Mouse (Mus musculus) adrenal gland, postnatal 14 days (tissue): ENCODE data around the gene Gm28047. TPM values are rescaled to one million over a fixed set of nuclear protein-coding genes. Genes with fewer than 3 reads are reported as not detected.

Experiments used
- DNase-seq: peaks from one replicate; pipeline ENCODE4 v3.0.0; 2021; ENCODE audit warnings: mixed read lengths
- total RNA-seq: library from RNA; stranded (reverse); gene quantifications from 2 replicates; pipeline ENCODE4 v1.2.3, GENCODE M21; 2021

Gene Gm28047
- total RNA-seq, 1 experiment from 2014 or later = not detected

DNA sequence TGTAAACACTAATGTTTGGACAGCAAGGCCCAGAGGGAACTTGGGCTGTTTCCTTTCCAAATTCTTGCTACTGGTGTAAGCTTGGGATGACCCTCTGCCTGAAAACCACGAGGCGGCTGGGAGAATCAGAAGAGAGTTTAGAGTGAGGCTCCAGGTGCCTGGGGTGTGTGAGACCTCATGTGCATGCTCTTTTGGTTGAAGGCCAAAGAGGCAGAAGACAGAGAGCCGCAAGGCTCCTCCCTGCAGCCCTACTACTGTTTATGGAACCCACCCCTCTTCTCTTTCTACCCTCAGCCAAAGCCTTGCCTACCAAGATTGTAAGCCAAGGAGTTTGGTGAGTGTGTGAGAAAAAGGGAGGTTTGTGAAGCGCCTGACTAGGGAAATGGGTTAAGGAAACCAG is 109.1 kb downstream of the Gm28047 start:
- no peak for DNase-seq

DNA sequence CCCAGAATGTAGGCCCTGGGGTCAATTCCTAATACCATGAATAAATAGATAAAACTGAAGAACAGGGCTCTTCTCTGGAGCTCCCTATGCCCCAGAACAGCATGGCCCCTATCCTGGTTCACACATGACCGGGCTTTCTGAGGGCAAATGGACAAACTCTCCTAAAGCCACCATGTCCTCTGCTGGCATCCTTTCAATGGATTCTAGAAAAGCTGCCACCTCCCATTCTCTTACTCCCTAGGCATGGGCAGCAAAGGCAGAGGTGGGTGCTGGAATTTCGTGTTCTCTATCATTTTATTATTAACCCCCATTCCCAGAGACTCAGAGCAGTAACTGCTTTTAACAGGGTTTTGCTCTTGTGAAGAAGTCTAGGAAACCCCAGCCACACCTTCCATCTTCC is 109.6 kb downstream of the Gm28047 start:
- DNase-seq = no peak

DNA sequence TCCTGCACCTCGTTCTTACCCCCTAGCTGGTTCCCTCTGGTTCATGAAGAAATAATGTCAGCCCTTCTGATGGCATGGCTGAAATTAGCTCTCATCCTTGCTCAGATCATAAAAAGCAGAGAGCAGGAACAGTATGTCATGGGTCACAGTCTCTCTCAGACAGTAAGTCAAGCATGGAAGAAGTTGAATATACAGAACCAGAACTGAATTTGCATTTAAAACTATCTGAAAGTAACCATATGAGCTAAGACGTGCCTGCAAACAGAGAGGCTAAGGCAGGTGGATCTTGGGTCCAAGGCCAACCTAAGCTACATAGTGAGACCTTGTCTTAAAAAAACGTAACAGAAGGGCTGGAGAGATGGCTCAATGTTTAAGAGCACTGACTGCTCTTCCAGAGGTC is 111.9 kb downstream of the Gm28047 start:
- no peak for DNase-seq

DNA sequence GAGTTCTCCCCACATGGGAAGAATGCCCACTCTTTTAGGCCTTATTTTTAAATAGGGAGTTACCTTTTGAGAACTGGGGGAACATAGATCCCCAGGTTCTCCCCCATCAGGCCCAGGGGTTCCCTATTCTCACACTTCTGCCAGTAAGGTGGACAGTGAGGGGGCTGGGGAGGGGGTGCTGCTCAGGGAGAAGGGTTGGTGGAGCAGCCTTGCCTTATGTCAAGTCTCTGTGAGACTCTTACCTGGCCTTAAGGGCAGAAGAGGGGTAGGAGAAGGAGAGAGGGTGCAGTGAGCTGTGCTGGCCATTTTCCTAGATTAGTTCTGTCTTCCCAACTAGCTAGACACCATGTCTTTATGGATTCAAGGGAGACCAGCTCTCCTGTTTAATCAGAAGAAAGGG is 112.4 kb downstream of the Gm28047 start:
- no peak for DNase-seq

DNA sequence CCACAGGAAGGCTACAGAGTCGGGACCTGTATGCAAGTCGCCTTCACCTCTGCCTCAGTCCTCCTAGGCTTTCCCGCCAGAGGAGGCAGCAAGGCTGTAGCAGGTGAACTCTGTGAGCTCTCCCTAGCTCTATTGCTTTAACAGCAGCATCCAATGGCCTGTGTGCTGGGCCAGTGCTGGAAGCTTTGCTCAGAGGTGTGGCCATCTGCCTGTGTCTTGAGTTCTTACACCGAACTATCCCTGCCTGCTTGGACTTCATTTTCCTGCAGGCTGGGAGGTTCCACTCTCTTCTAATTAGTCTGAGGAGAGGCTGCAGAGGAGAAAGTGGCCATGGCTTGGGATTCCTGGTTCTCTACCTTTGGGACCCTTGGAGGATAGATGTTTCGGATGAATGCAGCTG is 112.9 kb downstream of the Gm28047 start:
- DNase-seq = no peak

DNA sequence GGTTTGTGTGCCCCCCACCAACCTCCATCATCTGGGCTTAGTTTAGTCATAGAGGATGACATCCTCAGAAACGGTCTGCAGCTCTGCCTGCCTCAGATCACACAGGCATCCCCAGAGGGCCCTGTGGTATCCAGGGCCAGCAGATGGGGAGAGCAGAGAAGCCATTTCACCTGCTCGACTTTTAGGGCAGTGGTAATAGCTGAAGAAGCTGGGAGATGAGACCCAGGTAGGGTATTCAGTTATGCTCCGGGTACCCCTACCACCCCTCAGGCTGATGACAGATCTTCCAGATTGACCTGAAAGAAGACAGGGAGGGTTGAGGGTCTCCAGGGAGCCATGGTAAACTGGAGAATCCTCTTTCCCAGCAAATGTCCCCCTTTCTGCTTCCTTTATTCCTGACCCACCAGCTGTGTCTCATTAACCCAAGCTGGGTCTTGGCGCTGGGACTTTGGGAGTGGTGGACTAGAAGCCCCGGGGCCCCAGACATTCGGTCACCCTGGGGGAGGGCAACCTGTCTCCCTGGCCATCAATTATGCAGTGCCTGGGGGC is 113.5 kb downstream of the Gm28047 start:
- DNase-seq = no peak

DNA sequence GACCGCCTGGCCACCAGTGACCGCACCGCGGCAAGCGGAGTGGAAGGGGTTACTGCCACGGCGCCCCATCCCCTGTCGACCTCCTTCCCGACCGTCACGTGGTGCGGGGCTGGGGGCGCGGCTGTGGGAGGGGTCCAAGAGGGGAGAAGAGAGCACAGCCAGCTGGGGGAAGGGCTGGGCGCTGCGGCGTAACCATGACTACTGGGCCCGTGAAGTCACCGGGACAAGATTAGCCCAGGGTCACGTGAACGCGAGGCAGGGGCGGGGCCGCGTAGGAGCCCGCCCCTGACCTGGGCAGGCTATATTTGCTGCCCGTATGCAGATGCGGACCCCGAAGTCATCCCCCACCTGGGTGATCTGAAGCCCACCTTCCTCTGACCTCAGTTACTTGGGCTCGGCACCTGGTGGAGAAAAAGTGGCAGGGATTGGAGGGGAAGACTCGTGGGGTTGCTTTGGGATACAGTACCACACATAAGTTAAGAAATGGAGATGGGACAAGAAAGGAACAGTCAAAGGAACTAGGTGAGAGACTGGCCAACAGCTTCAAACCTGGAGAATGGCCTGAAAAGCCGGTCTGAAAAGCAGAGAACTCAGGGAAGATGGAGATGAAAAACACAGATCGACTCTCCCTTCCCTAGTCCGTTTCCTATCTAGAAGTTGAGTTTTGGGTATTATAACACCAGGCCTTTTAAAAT is 114.1 kb downstream of the Gm28047 start:
- DNase-seq = peak; percentile 94

DNA sequence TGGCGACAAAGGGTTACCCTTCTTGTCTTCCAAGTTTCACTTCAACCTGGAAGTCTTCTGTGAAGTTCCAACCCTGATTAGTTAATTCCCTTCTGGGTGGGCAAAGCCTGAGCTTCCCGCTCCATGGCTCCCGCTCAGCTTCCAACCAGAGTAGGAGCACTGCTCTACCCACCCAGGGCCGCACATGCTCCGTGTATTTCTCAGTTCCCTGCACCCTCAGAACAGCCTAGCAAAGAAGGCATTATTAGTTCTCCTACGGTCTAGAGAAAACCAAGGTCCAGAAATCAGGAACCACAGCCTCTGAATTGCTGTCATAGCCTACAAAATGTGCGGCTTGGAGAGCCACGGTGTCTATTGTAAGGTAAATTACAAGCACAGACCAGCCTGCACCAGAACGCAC is 114.8 kb downstream of the Gm28047 start:
- DNase-seq = peak; percentile 45

DNA sequence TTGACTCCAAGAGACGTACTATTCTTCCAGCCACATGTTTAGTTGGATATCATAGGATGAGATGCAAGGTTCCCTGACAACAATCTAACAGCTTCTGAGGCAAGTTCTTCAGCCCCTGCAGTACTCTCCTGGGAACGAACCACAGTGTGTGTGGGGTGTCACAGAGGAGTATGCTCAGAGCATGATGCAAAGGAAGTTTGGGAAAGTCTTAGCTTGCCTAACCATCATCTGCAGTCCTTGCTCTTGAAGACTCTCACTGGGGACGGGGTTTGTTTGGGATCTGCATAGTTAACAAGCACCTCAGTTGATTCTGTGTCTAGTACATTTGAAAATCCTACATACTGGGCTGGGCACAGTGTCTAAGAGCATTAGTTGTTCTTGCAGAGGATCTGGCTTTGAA is 116.5 kb downstream of the Gm28047 start:
- no peak for DNase-seq

DNA sequence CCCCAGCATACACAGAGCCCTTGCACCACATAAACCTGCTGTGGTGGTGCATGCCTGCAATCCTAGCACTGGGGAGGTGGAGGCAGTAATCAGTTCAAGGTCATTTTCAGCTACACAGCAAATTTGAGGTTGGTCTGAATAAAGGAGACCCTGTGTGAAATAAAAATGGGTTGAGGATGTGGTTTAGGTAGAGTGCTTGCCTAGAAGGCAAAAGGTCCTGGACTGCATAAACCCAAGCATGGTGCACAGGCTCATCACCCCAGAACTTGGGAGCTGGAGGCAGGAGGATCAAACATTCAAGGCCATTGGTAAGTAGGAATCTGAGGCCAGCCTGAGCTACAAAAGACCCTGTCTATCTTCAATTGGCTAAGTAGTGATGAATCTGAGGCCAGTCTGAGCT is 117.3 kb downstream of the Gm28047 start:
- DNase-seq = no peak

DNA sequence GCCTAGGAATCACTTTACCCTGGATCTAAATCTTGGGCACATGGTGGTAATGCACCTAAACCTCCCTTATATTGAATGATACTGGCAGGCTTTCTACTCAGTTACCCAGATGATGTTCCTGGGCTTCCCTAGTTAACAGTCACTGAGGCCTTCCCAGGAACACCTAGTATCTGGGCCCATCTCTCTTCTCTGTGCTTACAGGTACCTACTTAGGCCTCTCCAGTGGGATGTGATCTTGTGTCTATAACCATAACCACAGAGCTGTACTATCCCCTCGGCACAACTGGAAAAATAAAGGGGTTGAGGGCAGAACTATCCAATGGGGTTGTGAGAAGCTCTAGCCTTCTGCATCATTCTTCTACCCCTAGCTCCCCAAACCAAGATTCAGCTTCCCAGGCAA is 118.0 kb downstream of the Gm28047 start:
- DNase-seq = no peak

DNA sequence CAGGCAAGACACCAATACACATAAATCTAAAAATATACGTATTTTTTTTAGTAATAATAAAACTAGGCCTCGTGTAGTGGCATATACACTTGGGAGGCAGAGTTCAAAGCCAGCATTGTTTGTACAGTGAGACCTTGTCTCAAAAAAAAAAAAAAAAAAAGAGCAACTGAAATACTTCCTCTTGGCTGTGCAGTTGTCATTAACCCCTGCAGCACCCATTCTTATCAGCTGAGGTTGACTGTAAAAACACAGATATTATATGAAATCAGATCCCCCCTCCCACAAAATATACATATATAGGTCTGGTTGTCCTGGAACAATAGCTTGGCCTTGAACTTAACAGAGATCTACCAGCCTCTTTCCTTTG is 118.4 kb downstream of the Gm28047 start:
- DNase-seq = no peak

DNA sequence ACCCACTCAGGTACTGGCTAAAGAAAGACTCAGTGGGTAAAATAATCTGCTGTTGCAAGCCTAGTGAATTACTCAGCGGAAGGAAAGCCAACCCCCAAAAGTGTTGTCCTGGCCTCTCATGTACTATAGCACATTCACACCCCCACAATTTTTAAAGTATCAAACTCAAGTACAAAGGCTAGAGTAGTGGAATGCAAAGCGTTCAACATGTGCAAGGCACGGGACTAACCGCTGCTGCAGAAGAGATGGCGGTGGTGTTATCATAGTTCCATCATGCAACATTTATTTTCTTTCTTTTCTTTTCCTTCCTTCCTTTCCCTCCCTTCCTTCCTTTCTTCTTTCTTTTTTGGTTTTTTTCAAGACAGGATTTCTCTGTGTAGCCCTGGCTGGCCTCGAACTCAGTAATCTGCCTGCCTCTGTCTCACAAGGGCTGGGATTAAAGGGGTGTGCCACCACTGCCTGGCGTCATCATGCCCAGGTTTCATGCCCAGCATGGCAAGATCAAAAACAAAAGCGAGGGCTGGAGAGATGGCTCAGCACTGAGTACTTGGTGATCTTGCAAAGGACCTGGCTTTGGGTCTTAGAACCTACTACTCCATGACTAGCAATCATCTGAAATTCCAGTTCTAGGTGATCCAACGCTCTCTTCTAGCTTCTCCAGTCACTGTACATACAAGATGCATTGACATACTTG is 119.0 kb downstream of the Gm28047 start:
- DNase-seq = no peak

DNA sequence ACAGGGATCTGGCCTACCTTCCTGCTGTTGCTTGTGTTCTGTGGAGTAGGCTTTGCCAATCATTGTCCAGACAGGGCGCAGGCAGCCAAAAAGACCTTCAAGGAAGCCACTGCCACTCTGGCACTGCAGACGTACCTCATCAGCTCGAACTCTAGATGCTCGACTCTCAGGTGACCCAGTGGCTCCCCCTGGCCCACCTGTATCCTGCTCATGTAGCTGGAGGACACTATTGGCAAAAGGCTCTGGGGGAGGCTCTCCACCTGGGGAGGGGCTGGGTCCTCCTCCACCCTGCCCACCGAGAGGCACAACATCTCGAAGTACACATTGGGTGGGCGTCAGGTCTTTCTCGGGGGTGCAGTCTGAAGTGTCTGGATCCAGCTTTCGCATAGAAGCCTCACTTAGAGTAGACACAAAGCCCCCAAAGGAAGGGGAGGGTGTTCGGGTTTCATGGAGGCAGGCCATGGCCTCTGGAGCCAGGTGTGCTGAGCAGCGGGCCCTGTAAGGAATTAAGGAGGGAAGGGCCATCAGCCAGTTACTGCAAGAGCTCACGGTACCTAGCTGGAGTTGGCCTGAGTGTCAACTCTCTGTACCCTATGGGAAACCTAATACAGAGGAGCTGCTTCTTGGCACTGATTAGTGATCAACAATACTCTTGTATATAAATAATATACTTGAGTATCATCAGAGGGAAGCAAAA is 119.6 kb downstream of the Gm28047 start:
- DNase-seq = no peak

DNA sequence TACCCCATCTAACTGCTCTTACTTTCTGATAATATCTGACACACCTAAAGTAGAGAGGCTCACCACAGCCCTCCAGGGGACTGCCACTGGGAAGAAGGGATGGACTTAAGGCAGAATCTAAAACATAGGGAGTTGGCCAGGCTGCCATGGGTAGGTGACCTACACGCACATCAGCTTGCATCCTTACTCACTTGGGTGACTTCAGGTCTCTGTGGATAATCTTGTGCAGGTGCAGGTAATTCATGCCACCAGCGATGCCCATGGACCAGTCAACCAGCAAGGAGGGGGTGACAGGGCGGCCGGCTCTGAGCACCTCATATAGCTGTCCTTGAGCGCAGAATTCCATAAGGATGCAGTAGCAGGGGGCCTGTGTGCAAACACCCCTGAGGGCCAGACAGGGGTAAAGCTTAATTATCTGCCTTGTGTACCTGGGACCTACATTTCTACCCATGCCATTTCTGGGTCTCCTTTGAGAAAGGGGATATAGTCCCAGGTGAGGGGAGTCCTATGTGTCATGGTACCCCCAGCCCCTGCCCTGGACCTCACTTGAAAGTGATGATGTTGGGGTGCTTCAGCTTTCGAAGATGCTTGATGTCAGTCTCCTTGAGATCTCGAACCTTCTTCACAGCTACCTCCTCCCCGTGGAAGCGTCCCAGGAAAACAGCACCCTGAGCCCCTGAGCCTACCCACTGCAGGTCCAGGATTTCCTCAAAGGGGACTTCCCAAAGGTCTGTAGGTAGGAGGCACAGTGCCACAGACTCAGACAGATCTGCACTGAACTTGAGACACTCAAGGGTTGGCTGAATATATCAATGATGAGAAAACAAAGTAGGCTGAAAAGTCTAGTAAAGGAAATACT is 120.7 kb downstream of the Gm28047 start:
- DNase-seq = no peak

DNA sequence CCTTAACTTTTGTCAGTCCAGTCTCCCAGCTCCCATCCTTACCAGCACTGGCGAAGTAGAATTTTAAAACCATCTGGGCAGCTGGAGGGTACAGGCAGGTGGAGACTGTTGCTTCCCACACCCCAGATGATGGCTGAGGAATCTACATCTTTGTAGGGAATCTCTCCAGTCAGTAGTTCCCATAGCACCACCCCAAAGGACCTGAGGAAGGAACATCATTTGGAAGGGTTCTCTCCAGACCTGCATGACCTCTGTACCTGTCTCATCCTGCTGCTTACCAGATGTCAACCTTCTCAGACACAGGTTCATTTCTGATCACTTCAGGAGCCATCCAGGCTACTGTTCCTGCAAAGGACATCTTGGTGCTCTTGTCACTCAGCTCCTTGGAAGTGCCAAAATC is 121.4 kb downstream of the Gm28047 start, which contains the start of gene Gm10337:
Gene Gm10337, plus strand, starts transcription at position 276 of the 400 bp plus-strand sequence.
- DNase-seq = no peak

DNA sequence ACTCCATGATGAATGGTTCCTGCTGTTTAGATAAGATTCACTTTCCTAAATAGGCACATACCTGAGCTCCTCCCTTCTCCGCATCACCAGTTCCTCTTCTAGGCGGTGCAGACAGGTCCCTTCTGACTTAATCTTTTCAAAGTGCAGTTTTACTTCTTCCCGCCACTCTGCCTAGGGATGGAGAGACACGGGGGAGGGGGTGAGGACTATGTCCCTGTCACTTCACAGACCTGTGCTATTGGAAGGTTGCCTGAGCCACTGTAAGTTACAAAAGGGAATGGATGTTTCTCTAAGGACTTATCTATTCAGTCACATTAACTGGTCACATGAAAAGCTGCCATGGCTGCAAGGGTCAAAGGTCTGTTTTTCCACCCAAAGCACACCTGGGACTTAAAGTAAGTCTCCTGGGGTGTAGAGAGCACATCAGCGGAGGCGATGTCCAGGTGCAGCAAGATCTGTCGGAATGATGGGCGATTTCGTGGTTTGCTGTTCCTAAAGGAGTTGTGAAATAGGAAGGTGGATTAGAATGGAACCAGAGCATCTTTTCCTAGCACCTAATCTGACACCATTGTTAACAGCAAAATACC is 122.5 kb downstream of the Gm28047 start:
- no peak for DNase-seq

DNA sequence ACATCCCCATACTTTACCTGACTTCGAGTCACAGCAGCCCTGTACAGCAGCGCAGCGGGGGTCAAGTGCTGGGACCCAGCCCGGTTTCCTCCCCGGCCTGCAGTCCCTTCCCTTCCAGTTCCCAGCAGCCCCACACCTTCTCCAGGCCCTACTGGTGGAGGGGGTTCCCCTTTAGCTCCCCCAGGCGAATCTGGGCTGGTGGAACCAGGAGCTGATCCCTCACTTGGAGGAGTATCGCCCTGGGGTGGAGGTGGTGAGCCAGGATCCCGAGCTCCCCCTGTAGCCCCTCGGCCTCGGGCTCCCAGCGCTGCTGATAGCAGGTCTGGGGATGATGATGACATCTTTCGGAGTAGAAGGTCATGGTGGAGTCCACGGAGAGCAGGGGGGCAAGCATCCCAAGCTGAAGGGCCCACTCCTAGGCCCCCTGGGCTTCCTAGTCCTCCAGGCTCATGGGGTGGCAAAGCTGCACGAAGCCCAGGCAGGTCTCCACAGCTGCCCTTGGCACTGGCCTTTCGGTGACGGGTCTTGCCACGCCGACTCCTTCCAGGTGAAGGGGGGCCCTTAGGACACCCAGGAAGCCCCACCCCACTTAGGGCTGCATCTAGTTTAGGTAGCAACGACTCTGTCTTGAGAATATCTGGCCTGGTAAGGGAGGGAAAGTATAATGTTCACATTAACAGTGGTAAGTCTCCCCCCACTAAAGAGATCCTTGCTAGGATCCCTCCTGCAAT is 123.6 kb downstream of the Gm28047 start:
- no peak for DNase-seq

DNA sequence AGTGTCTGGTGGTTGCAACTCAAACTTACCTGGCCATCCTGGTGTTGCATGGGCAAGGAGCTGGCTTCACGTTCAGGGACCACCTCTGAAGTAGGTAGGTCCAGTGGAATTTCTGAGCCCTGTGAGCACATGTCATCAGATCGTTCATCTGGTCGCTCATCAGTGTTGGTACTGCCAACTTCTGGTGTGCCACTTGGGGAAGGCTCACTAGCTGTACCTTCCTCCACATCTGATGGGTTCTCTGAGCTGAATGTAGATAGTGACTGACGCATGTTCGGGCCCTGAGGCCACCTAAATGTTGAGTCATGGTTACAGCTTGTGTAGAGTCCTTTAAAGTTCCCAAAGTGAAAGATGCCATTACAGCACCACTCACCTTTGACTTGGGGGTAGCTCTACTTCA is 124.4 kb downstream of the Gm28047 start:
- no peak for DNase-seq

DNA sequence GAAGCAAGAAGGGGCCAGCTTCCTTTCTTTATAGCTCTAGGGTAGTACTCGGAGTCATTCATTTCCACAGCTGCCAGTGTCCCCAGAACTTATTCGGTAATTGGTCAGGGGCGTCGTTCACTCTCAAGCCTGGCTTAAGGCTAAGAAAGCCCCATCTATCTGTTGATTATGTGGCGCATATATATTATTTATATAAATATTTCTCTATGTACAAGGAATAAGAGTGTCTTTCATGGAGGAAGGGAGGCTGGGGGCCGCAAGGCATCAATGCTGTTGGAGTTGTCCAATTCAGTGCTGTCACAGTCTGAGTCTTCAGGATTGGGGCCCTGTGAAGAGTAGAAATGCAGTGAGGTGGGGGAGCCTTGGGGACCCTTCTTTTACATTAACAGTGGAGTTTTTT is 125.0 kb downstream of the Gm28047 start:
- DNase-seq = no peak

DNA sequence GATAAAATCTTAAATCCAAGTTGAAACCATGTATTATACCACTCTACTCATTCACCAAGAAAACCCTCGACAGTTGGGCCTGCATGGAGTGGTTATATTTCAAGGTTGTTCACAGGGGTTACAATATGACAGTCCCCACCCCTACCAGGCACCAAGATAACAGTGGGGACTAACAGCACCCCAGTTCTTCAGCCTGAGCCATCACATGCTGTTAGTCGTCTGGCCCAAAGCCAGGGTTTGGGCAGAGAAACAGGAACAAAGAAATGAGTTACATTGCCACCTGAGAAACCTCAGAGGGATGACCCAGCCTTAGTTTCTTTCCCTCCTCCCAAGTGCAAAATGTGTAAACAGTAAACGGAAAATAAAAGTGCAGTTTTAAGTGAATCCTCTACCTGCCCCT is 125.5 kb downstream of the Gm28047 start:
- no peak for DNase-seq
